Mouse (Mus musculus) right cerebral cortex, postnatal 36 days (tissue): Measurements from ENCODE around the gene Tmem107.
A peak's percentile ranks its signal among the peaks of the same experiment; 100 is the strongest.

ENCODE experiments used
- DNase-seq, 2 experiments: peaks; one replicate each; pipeline ENCODE4 v3.0.0; 2022; ENCODE audit warnings: low spot score in 2 of 2, mixed read lengths in 1 of 2

Gene Tmem107

GRCm38 (mm10) chr11:69106842-69107241 is 36.2 kb downstream of the Tmem107 start:
- DNase-seq: no peak

- DNase-seq: no peak
These were observed 37.1 kb downstream of the Tmem107 start for GRCm38 (mm10) chr11:69107676-69108075.

GRCm38 (mm10) chr11:69108223-69108622 is 37.6 kb downstream of the Tmem107 start:
- no peak for DNase-seq

GRCm38 (mm10) chr11:69109032-69109900 is 38.7 kb downstream of the Tmem107 start:
- no peak for DNase-seq

GRCm38 (mm10) chr11:69110319-69111046 is 39.9 kb downstream of the Tmem107 start:
- DNase-seq: peak; percentile 76 to 80

- no peak for DNase-seq
These were observed 40.6 kb downstream of the Tmem107 start for GRCm38 (mm10) chr11:69111051-69111810.

GRCm38 (mm10) chr11:69111865-69112264 is 41.3 kb downstream of the Tmem107 start:
- DNase-seq: no peak

- DNase-seq: no peak
These were observed 43.4 kb downstream of the Tmem107 start for GRCm38 (mm10) chr11:69114018-69114417.

GRCm38 (mm10) chr11:69114621-69115020 is 44.0 kb downstream of the Tmem107 start:
- DNase-seq: no peak

GRCm38 (mm10) chr11:69116843-69117242 is 46.2 kb downstream of the Tmem107 start:
- DNase-seq: no peak

- no peak for DNase-seq
These were observed 47.4 kb downstream of the Tmem107 start for GRCm38 (mm10) chr11:69117737-69118695.

GRCm38 (mm10) chr11:69118765-69119164 is 48.2 kb downstream of the Tmem107 start:
- peak in 1 of 2 experiments; percentile 66 for DNase-seq

- no peak for DNase-seq
These were observed 49.0 kb downstream of the Tmem107 start for GRCm38 (mm10) chr11:69119446-69120155.

GRCm38 (mm10) chr11:69120221-69121000 is 49.8 kb downstream of the Tmem107 start, which contains the start of gene Hes7:
Gene Hes7 (plus strand): TSS chr11:69120404.
- DNase-seq: no peak

GRCm38 (mm10) chr11:69121001-69121740 is 50.6 kb downstream of the Tmem107 start:
- no peak for DNase-seq

- DNase-seq: no peak
These were observed 51.2 kb downstream of the Tmem107 start for GRCm38 (mm10) chr11:69121741-69122335.

- peak in 1 of 2 experiments; percentile 82 for DNase-seq
These were observed 51.8 kb downstream of the Tmem107 start, which contains the start of gene 9130213A22Rik for GRCm38 (mm10) chr11:69122336-69122951. Gene 9130213A22Rik (minus strand): TSS chr11:69122589.
